Mouse (Mus musculus) hindbrain, embryonic 14.5 days (tissue): ENCODE results near the gene Oprd1. TPM values are rescaled to one million over a fixed set of nuclear protein-coding genes. Genes with fewer than 3 reads are reported as not detected.
A peak's percentile ranks its signal among the peaks of the same experiment; 100 is the strongest.

Source experiments
- ATAC-seq: fragments of 200-750 bp; cut with Nextera tagmentation; 2 replicates; pipeline ENCODE4 v1.8.0; 2017; ENCODE audit warnings: moderate number of reproducible peaks, mild to moderate bottlenecking, moderate TSS enrichment, moderate library complexity; ENCODE audit not compliant: low FRiP score
- DNase-seq: peaks from one replicate; pipeline ENCODE4 v3.0.0-alpha.2; 2015; ENCODE audit warnings: low spot score
- H3K27ac ChIP-seq: fragments of 300-500 bp; sonication (generic); 2 replicates; pipeline ENCODE4 v1.5.1; 2014; ENCODE audit warnings: mild to moderate bottlenecking, moderate library complexity
- H3K27me3 ChIP-seq: fragments of 300-500 bp; sonication (generic); 2 replicates; pipeline ENCODE4 v1.6.1; 2014; ENCODE audit warnings: mild to moderate bottlenecking, low read length, mixed read lengths; ENCODE audit not compliant: control insufficient read depth, insufficient read depth
- H3K36me3 ChIP-seq: fragments of 300-500 bp; sonication (generic); replicated peaks from 2 replicates; pipeline ENCODE4 v1.6.1; 2014; ENCODE audit not compliant: control insufficient read depth, insufficient read depth
- H3K4me1 ChIP-seq: fragments of 300-500 bp; sonication (generic); replicated peaks from 2 replicates; pipeline ENCODE4 v1.6.1; 2014; ENCODE audit warnings: antibody characterized with exemption, low read length, mixed read lengths; ENCODE audit not compliant: control insufficient read depth, insufficient read depth
- H3K4me2 ChIP-seq: fragments of 300-500 bp; sonication (generic); replicated peaks from 2 replicates; pipeline ENCODE4 v1.6.1; 2014; ENCODE audit warnings: mild to moderate bottlenecking, moderate library complexity
- H3K4me3 ChIP-seq: fragments of 300-500 bp; sonication (generic); replicated peaks from 2 replicates; pipeline ENCODE4 v1.5.1; 2014; ENCODE audit warnings: mild to moderate bottlenecking, low read length
- H3K9ac ChIP-seq: fragments of 300-500 bp; sonication (generic); 2 replicates; pipeline ENCODE4 v1.6.1; 2014
- H3K9me3 ChIP-seq: fragments of 300-500 bp; sonication (generic); 2 replicates; pipeline ENCODE4 v1.6.1; 2016; ENCODE audit warnings: low read length; ENCODE audit not compliant: control insufficient read depth
- WGBS: fragments of 180-500 bp; shearing (Covaris S2); extraction: QIAGEN DNeasy Blood & Tissue Kit; methylation state at CpG from one replicate; pipeline ENCODE4 v1.1.7; 2014; 5-methylcytosine and 5-hydroxymethylcytosine counted together
- polyA plus RNA-seq: library from polyadenylated mRNA; unstranded; fragments of >200 nt; fragmentation: Nextera tagmentation; extraction: Ambion mirVana; gene quantifications from 2 replicates; pipeline ENCODE4 v1.2.1, GENCODE M21; 2014

Oprd1 gene
- polyA plus RNA-seq, 1 experiment from 2014 or later, result 0.63 TPM

DNA sequence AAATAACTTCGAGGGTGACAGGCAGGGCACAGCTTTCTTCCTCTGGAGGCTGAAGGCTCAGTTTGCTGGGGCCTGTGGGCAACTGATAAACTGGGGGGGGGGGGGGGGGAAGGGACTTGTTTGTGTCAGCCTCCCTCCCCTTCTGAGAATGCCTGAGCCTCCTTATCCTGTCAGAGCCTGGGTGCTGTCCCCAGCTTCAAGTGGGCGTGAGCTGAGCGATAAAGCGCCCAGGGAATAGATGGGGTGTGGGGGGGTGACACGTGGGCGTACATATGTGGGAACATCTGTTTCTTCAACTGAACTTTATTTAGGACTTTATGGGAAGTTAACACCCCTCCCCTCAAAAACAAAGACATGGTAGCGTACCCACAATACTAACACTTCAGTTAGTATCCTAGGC, 66.8 kb downstream of the Oprd1 start:
- Histone ChIP-seq H3K9ac (no peak overlapping the region), H3K27ac (no peak overlapping the region), H3K36me3 (no peaks in the 10 kb centered on the region), H3K4me2 (no peak overlapping the region), H3K4me3 (no peak overlapping the region), H3K27me3 (no peaks in the 10 kb centered on the region), H3K9me3 (no peaks in the 10 kb centered on the region), H3K4me1 (peaks cover 7% of the 10 kb centered on the region; the same call in 1 of the 2 replicates)
- 73% methylated on average over 7 of the region's 7 CpGs for WGBS
- ATAC-seq (no peak), DNase-seq (no peak)

- no peaks in the 10 kb centered on the region for H3K27me3 ChIP-seq
- DNase-seq (no peak), ATAC-seq (no peak)
- peaks cover 7% of the 10 kb centered on the region; the same call in 1 of the 2 replicates for H3K4me1 ChIP-seq
- H3K9me3 ChIP-seq, result no peaks in the 10 kb centered on the region
- no peak overlapping the region for H3K27ac ChIP-seq
- WGBS, result 29% methylated on average over 20 of the region's 20 CpGs
- H3K4me3 ChIP-seq, result no peak overlapping the region
- no peak overlapping the region for H3K4me2 ChIP-seq
- no peak overlapping the region for H3K9ac ChIP-seq
- H3K36me3 ChIP-seq, result no peaks in the 10 kb centered on the region
Observed at GRCm38 (mm10) chr4:132076480-132077405, 67.5 kb downstream of the Oprd1 start.

GRCm38 (mm10) chr4:132075796-132076195, 68.5 kb downstream of the Oprd1 start:
- Histone ChIP-seq H3K9me3 (no peaks in the 10 kb centered on the region), H3K36me3 (no peaks in the 10 kb centered on the region), H3K4me3 (peak overlapping the region; percentile 51; the same call in 1 of the 2 replicates), H3K9ac (no peak overlapping the region), H3K27ac (no peak overlapping the region), H3K27me3 (no peaks in the 10 kb centered on the region), H3K4me2 (peak overlapping the region; percentile 99), H3K4me1 (peaks cover 7% of the 10 kb centered on the region; the same call in 1 of the 2 replicates)
- no peak for ATAC-seq
- 36% methylated on average over 1 of the region's 1 CpGs for WGBS
- no peak for DNase-seq

DNA sequence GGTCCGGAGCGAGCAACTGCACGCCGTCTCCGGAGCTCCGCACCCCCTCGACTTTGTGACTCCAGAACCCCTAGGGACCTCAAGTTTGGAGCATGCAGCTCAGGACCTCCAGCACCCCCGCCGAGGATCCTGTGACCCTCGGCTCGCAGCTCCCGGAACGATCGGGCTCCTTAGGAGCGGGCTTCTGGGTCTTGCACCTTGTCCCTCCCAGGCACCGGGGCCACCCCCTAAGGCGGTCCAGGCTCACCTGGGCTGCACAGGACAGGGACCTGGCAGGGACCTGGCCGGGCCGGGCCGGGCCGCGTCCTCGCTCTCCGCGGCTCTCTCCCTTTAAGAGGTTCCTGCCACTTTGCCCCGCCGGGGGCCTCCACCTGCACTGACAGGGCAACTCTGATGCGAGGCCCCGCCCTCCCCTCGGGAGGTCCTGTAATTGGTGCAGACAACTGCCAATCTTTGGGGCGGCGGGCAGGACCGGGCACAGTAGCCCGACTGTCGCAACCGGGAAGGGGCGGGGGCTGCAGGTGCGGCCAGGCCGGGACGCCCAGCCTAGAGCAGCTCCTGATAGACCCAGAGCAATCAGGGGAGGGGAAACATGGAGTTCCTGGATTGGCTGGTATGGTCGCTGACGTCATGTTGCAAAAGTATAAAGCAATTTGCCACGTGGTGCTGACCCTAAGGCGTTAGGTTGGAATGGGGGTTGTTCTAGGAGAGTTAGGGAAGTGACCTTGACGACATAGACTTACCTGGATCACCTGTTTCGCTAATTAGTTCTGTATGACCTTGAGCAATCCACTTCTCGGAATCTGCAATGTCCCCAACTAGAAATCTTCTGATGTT, 69.1 kb downstream of the Oprd1 start, which contains the start of gene Epb41:
Gene Epb41, minus strand, starts transcription at position 389 of the 837 bp plus-strand sequence.
- peak; percentile 93 for ATAC-seq
- peak within 1 kb of the TSS; percentile 51 for H3K9ac ChIP-seq
- H3K4me1 ChIP-seq, result peaks cover 7% of the 10 kb centered on the region; the same call in 1 of the 2 replicates
- 2% methylated on average over 45 of the region's 47 CpGs for WGBS
- peak within 1 kb of the TSS; percentile 51 for H3K4me3 ChIP-seq
- H3K4me2 ChIP-seq, result peak within 1 kb of the TSS; percentile 99
- H3K36me3 ChIP-seq, result no peaks in the 10 kb centered on the region
- no peaks in the 10 kb centered on the region for H3K9me3 ChIP-seq
- H3K27ac ChIP-seq, result no peak within 1 kb of the TSS
- no peaks in the 10 kb centered on the region for H3K27me3 ChIP-seq
- peak; percentile 88 for DNase-seq

DNA sequence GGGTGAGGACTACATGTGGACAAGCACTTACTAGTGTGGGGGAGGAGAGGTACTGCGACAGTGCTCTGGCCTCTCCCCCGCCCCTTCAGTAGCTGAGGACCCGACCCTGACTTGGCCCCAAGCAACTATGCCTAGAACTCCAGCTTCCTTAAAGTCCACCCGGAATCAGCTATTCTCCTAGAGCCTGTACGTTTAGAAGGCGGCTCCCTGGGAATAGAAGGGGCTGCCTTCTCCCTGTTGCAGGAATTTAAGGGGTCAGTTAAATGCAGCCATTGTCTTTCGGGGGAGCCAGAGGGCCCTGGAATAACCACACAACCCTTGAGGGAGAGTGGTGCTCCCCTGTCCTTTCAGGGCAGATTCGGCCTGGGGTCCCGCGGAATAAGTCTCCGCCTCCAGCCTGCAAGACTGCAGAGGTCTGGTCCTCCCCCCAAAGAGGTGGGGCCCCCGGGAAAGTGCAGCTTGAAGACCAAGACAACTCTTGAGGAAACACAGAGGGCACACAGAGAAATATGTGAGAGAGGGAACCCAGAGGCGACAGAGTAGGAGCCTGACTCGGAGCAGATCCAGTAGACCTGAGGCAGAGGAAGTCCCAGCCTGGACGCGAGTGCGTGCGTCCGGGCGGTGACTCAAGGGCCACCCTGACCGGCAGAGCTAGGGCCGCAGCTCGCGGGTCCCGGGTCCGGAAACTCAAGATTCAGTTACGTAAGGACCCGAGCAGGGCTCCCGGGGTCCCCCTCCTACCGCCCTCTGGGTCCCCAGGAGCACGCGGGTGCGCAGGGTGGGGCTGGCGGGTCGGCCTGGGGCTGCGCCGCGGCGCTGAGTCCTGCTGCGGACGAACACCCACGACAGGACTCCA, 70.0 kb downstream of the Oprd1 start, which contains the start of gene Gm10300:
Gene Gm10300, plus strand, starts transcription at position 621 of the 856 bp plus-strand sequence.
- WGBS, result under 1% methylated on average over 42 of the region's 42 CpGs
- ATAC-seq, result peak; percentile 25
- Histone ChIP-seq H3K27me3 (no peaks in the 10 kb centered on the region), H3K9ac (peak within 1 kb of the TSS; percentile 51), H3K4me3 (peak within 1 kb of the TSS; percentile 51), H3K36me3 (no peaks in the 10 kb centered on the region), H3K4me1 (peaks cover 7% of the 10 kb centered on the region; the same call in 1 of the 2 replicates), H3K4me2 (peak within 1 kb of the TSS; percentile 99), H3K27ac (no peak within 1 kb of the TSS), H3K9me3 (no peaks in the 10 kb centered on the region)
- DNase-seq, result no peak

DNA sequence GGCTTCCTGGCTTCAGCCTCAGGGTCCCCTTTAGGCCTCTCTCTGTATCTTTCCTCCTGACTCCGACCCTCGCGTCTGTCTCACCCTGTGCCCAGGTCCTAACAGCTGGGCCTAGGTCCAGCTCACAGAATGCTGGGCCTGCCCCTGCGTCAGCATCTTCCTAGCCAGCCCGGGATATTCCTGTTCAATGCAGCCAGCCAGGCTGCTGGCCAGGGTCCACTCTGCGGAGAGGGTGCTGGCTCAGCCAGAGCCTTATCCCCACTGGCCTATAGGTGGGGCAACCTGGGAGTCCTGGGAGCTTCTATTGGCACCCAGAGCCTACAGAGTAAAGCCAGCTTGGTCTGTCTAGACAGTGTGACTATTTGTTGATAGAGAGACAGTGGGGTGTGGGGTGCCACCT, 71.3 kb downstream of the Oprd1 start:
- DNase-seq (no peak), ATAC-seq (no peak)
- H3K4me3 ChIP-seq, result no peak overlapping the region
- H3K9me3 ChIP-seq, result no peaks in the 10 kb centered on the region
- H3K27ac ChIP-seq, result no peak overlapping the region
- no peaks in the 10 kb centered on the region for H3K36me3 ChIP-seq
- 73% methylated on average over 6 of the region's 6 CpGs for WGBS
- no peaks in the 10 kb centered on the region for H3K27me3 ChIP-seq
- H3K4me2 ChIP-seq, result no peak overlapping the region
- no peak overlapping the region for H3K9ac ChIP-seq
- peaks cover 7% of the 10 kb centered on the region; the same call in 1 of the 2 replicates for H3K4me1 ChIP-seq

DNA sequence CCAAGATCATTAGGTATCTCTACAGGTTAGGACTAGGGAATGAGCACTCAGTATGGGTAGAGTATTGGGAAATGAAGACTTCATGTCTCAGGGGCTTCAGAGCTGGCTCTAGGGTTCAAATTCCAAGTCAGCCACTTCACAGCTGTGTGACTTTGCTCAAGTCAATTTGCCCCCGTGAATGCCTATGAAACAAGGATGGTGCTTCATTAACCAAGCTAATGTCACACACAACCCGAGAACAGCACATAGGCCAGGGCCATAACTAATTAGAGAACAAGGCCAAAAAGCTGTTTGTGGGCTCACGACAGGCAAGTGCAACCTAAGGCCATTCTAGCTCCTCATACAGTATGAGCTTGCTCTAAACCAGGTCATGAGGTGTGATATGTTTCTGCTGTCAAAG, 72.1 kb downstream of the Oprd1 start:
- ATAC-seq (no peak), DNase-seq (no peak)
- H3K4me1 ChIP-seq, result peaks cover 7% of the 10 kb centered on the region; the same call in 1 of the 2 replicates
- H3K27ac ChIP-seq, result no peak overlapping the region
- H3K9me3 ChIP-seq, result no peaks in the 10 kb centered on the region
- no peaks in the 10 kb centered on the region for H3K36me3 ChIP-seq
- no peak overlapping the region for H3K9ac ChIP-seq
- H3K27me3 ChIP-seq, result no peaks in the 10 kb centered on the region
- no peak overlapping the region for H3K4me3 ChIP-seq
- 60% methylated on average over 3 of the region's 3 CpGs for WGBS
- H3K4me2 ChIP-seq, result no peak overlapping the region

GRCm38 (mm10) chr4:132071674-132072073, 72.6 kb downstream of the Oprd1 start:
- peaks cover 7% of the 10 kb centered on the region; the same call in 1 of the 2 replicates for H3K4me1 ChIP-seq
- ATAC-seq (no peak), DNase-seq (no peak)
- no peaks in the 10 kb centered on the region for H3K9me3 ChIP-seq
- WGBS, result 98% methylated on average over 2 of the region's 2 CpGs
- H3K4me2 ChIP-seq, result no peak overlapping the region
- H3K36me3 ChIP-seq, result no peaks in the 10 kb centered on the region
- H3K4me3 ChIP-seq, result no peak overlapping the region
- no peak overlapping the region for H3K9ac ChIP-seq
- H3K27ac ChIP-seq, result no peak overlapping the region
- no peaks in the 10 kb centered on the region for H3K27me3 ChIP-seq
